Mouse (Mus musculus) c-Kit-positive CD71-positive TER-119-positive erythroid progenitor cells, embryonic 14.5 days (primary cell): Measurements from ENCODE around the gene Slc37a1.

Experiments
- DNase-seq: peaks from one replicate; pipeline ENCODE4 v3.0.0-alpha.2; 2013; ENCODE audit warnings: low spot score

The Slc37a1 gene

GRCm38 (mm10) chr17:31318906-31319767, 32.5 kb downstream of the Slc37a1 start:
- DNase-seq = no peak

- DNase-seq = no peak
These were observed 34.8 kb downstream of the Slc37a1 start for GRCm38 (mm10) chr17:31321425-31321824.

GRCm38 (mm10) chr17:31322446-31322845, 35.9 kb downstream of the Slc37a1 start:
- no peak for DNase-seq

- no peak for DNase-seq
These were observed 36.8 kb downstream of the Slc37a1 start for GRCm38 (mm10) chr17:31323379-31323778.

DNA sequence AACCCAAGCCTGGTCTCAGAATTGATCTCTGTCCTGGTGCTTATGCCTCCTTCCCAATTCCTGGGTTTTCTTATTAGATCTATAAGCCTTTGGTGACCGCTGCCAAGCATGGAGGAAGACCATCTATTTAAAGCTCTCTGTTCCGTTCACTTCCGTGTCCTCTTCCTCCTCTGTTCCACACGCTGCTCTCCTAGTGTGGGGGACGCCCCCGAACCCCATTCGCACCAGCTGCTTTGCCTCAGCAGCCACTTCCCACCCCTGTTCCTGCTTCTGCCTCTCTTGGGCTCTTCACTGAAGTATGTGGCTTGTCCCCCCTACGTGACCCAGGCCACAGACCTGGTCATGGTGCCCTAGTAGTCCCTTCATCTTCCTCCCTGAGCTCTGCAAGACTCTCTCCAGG, 37.6 kb downstream of the Slc37a1 start:
- DNase-seq = no peak

DNA sequence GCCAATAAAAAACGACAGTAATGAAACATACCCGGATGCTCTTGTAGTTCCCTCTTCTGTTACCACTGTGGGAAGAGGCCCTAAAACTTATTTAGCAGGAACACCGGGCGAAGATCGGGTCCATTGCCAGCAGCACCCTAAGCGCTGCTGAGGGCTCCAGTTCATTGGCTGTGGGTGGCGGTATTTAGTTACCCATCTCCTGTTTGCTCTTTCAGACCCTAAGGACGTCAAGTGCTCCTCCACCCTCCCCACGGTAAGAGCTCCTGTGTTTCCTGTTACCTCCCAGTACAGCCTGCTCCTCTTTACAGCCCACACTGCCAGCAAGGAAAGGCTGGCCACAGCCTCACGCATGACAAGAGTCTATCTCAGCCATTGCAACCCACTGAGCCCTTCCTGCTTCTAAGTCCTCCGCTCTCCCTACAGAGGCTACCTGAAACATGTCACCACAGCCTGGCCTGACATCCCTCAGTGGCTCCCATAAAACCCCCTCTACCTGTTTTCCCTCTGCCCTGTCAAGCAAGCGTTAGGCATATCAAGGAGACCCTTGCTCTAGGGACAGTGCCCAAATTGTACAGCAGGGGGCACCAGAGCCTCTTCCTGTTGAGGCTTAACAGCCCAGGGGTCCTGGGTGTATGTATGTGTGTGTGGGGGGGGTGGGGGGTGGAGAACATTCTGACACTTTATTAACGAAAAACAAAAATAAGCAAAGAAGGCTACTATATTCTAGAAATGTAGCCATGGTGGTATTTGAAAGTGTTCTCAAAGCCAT, 39.0 kb downstream of the Slc37a1 start:
- no peak for DNase-seq

DNA sequence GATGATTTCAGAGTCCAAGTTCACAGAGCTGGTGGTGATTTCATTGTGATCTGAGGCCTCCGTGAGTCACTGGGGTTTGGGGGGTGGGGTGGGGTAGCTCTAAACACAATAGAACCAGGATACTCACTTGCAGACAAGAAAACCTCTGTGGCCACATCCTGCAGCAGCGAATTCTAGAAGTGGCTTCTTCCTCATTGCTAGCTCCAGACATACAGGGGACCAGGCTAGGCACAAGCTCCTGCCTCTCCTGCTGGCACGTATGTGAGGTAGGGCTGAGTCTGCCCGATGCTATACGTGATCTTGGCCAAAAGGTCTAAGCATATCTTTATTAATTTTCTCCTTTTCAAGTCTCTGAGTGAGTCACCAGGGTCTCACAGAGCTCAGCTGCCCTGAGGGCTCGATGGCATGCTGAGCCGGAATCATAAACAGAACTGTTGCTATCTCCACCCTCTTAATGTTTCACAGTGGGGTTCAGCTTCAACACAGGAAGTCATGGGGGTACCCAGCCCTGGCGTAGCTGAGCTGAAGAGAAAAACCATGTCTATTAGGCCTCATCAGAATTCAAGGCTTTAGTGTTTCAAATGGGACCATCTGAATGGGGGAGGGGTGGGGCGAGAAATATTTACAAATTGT, 39.7 kb downstream of the Slc37a1 start:
- DNase-seq = no peak

DNA sequence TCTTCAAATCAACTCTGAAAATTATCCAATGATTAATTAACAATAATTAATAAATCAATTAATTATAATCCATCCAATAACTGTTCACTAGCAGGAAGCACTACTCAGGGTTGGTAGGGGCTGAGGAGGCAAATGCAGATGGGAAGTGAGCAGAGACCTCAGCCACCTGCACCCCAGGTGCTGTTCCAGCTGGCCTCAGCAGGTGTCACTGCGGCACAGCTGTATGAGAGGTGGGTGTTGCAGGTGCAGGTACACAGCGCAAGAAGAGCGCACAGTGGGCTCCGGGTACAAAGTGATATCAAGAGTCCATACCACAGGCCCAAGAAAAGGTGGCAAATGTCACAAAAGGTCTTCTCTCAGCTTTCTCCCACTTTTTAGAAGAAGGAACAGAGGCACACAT, 41.9 kb downstream of the Slc37a1 start:
- no peak for DNase-seq

- peak; percentile 45 for DNase-seq
These were observed 44.0 kb downstream of the Slc37a1 start for GRCm38 (mm10) chr17:31330622-31331021.

GRCm38 (mm10) chr17:31331273-31331672, 44.7 kb downstream of the Slc37a1 start:
- DNase-seq = no peak

GRCm38 (mm10) chr17:31331920-31332319, 45.3 kb downstream of the Slc37a1 start:
- DNase-seq = no peak

DNA sequence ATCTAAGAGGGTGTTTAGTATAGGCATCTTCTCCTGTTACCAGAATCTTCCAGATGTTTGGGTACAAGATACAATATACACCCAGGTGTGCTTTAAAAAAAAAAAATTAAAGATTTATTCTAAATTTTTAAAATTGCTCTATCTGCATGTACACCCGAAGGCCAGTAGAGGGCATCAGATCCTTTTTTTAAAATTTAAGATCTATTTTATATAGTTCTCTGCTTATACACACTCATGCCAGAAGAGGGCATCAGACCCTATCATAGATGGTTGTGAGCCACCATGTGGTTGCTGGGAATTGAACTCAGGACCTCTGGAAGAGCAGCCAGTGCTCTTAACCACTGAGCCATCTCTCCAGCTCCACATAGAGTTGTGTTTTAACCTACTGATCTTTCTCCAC, 45.7 kb downstream of the Slc37a1 start:
- DNase-seq = no peak

DNA sequence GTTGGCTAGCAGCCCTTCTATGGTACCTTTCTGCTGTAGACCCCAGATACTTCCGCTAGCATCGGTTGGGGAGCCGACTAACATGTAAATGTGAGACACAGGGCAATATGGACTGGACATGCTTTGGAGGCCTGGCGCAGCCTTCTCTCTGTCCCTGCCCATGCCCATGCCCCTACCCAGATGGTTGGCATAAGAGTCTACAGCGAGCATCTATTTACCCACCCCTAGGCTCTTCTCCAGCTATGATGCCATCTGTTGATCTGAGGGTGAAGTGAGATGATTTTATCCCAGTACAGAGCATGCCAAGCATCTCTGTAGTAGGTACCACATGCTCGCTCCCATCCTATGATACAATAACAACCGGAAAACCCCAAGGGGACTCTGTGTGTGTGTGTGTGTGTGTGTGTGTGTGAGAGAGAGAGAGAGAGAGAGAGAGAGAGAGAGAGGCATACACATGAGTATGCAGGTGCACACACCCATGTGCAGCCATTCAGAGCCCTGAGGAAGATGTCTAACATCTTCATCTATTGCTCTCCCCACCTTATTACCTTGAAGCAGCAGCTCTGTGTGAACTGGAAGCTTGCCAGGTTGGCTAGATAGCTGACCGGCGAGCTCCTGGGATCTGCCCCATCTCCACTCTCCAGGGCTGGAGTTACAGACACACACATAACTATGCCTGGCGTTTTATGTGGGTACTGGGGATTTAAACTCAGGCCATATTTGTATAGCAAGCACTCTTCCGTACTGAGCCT, 48.1 kb downstream of the Slc37a1 start:
- no peak for DNase-seq

GRCm38 (mm10) chr17:31335344-31336080, 48.9 kb downstream of the Slc37a1 start:
- DNase-seq = no peak

GRCm38 (mm10) chr17:31339769-31340168, 53.2 kb downstream of the Slc37a1 start:
- DNase-seq = no peak

DNA sequence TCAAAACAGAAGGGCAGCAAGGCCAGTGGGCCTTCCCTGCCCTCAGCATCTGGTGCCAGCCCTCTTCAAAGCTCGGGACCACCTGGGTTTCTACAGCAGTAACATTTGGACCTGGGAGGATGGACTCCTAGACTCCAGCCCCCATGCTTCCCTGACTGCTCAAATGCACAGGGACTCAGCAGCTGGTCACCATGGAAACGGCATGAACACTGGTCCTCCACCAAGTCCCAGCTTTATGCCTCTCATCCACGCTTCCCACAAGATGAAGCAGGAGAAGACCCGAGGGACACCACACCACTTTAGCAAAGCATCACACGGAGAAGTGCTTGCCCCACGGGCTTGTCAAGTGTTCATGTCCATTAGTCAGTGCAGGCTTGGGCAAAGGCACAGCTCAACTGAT, 55.6 kb downstream of the Slc37a1 start:
- no peak for DNase-seq

- peak; percentile 59 for DNase-seq
These were observed 57.7 kb downstream of the Slc37a1 start for GRCm38 (mm10) chr17:31344172-31344801.

- DNase-seq = no peak
These were observed 58.2 kb downstream of the Slc37a1 start for GRCm38 (mm10) chr17:31344816-31345215.

DNA sequence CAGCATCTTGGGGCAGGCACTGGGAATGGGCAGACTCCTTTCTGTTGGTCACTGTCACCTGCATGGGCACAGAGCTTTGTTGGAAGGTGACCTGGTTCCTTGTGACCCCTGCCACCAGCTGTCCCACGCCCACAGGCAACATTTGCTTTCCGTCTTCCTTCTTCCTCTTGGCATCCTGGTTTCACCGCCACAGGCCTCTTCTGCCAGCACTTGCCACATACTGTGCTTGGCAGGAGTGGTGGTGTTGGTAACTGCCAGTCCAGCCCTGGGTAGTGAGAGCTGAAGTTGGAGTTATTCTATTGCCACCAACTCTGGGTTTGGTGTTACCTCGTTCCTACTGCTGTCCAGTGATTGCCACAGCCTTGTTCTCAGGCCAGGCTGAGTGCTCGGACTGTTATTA, 61.5 kb downstream of the Slc37a1 start:
- DNase-seq = no peak

GRCm38 (mm10) chr17:31349388-31349787, 62.8 kb downstream of the Slc37a1 start:
- no peak for DNase-seq

DNA sequence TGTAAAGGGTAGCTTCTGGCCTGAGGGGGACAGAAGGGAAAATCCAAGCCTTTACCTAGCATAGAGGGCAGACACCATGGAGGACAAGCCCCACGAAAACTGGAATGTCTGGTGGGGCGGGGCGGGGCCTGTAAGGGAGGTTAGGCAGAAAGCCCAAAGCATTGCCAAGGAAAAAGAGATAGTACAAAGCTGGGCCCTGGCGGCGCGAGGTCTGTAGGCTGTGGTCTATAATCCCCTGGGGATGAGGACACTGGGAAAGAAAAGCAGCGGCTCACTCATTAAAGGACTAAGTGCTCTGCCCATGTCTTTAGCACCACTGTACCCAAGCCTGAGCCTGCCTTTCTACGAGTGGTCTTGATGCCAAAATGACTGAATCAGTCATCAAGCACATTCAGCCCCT, 65.4 kb downstream of the Slc37a1 start:
- no peak for DNase-seq
